Mouse (Mus musculus) adrenal gland, adult 8-10 months (tissue): ENCODE data around the gene 2210017I01Rik. TPM values are rescaled to one million over a fixed set of nuclear protein-coding genes. Genes with fewer than 3 reads are reported as not detected.

ENCODE experiments used
- total RNA-seq, 4 experiments: library from RNA; stranded (reverse); gene quantifications; 2 replicates each; pipeline ENCODE4 v1.2.4; 2022

Gene 2210017I01Rik
- total RNA-seq, 4 experiments from 2014 or later, result not detected

Other genes starting within 250 kb of the 2210017I01Rik start
- not detected for gene Sprr2f, start 242.3 kb downstream of the 2210017I01Rik start, total RNA-seq
- gene Sprr2h, start 221.8 kb downstream of the 2210017I01Rik start, total RNA-seq, result not detected
- not detected for gene Sprr2i, start 199.5 kb downstream of the 2210017I01Rik start, total RNA-seq
- not detected for gene Sprr2j-ps, start 189.4 kb downstream of the 2210017I01Rik start, total RNA-seq
- 1 to 10 TPM; 2.6 to 7.5 (median 4.1) TPM for gene Gm9774, start 178.1 kb downstream of the 2210017I01Rik start, total RNA-seq
- gene Sprr2k, start 174.9 kb downstream of the 2210017I01Rik start, total RNA-seq, result not detected
- not detected for gene Sprr1b, start 168.7 kb downstream of the 2210017I01Rik start, total RNA-seq
- gene Sprr3, start 148.8 kb downstream of the 2210017I01Rik start, total RNA-seq, result not detected
- not detected for gene Sprr1a, start 121.6 kb downstream of the 2210017I01Rik start, total RNA-seq
- gene Sprr4, start 107.0 kb downstream of the 2210017I01Rik start, total RNA-seq, result not detected
- not detected for gene 2310046K23Rik, start 73.0 kb downstream of the 2210017I01Rik start, total RNA-seq
- not detected for gene Ivl, start 33.8 kb downstream of the 2210017I01Rik start, total RNA-seq
- gene Smcp, start 18.5 kb downstream of the 2210017I01Rik start, total RNA-seq, result not detected
- not detected for gene Lce6a, start 14.2 kb upstream of the 2210017I01Rik start, total RNA-seq
- not detected for gene Lce1a1, start 40.8 kb upstream of the 2210017I01Rik start, total RNA-seq
- gene Lce1b, start 49.4 kb upstream of the 2210017I01Rik start, total RNA-seq, result not detected
- gene Lce1a2, start 62.8 kb upstream of the 2210017I01Rik start, total RNA-seq, result not detected
- gene Lce1c, start 71.8 kb upstream of the 2210017I01Rik start, total RNA-seq, result not detected
- gene Lce1d, start 79.7 kb upstream of the 2210017I01Rik start, total RNA-seq, result not detected
- gene Lce1e, start 101.6 kb upstream of the 2210017I01Rik start, total RNA-seq, result not detected
- not detected for gene Lce1f, start 112.9 kb upstream of the 2210017I01Rik start, total RNA-seq
- not detected for gene Gm38119, start 131.6 kb upstream of the 2210017I01Rik start, total RNA-seq
- not detected for gene Lce1g, start 144.8 kb upstream of the 2210017I01Rik start, total RNA-seq
- gene Lce1h, start 157.6 kb upstream of the 2210017I01Rik start, total RNA-seq, result not detected
- gene Lce1i, start 171.4 kb upstream of the 2210017I01Rik start, total RNA-seq, result not detected
- gene Lce1j, start 183.0 kb upstream of the 2210017I01Rik start, total RNA-seq, result not detected
- not detected for gene Lce1k, start 200.4 kb upstream of the 2210017I01Rik start, total RNA-seq
- gene Kprp, start 219.8 kb upstream of the 2210017I01Rik start, total RNA-seq, result not detected
- gene Lce1l, start 243.8 kb upstream of the 2210017I01Rik start, total RNA-seq, result not detected